Comparison of ENCODE assay signal across 18 mouse cellular contexts in the genomic region with DNA sequence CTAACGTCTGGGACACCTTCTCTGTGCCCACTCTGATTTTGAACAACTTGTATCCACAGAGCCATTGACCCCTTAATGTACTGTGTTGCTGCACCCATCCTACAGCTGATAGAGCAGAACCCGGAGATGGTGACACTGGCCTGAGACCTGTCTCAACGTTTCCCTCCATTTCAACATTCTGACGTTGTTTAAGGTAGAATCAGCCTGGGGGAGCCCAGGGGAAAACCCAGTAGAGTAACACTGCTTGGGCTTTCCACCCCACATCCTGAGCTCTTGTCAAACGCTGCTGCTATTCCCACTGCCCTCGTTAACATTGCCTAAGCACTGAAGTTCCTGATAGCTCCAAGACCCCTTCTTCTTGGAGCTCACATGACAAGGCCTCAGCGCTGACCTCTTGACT. TPM values are rescaled to one million over a fixed set of nuclear protein-coding genes. Genes with fewer than 3 reads are reported as not detected.
DNase-seq lines count a peak whose midpoint lies in the region; ATAC-seq and TF ChIP-seq lines count a peak whose summit lies in the region.
"Had no signal": no experiment of that assay in that cellular context is flagged by ENCODE, and none has a peak within 500 bp of the region (broad histone marks: within the 10 kb centered on the region; RNA-seq: fewer than 3 reads in every experiment).

No protein-coding gene starts in this region.

- 71% methylated on average over 7 of the region's 7 CpGs for WGBS in forebrain, embryonic 15.5 days
- WGBS in forebrain, embryonic 10.5 days: 74% methylated on average over 7 of the region's 7 CpGs
- WGBS in bone marrow, adult 2 months: 49% methylated on average over 7 of the region's 7 CpGs
- 71% methylated on average over 7 of the region's 7 CpGs for WGBS in midbrain, embryonic 15.5 days
- 64% methylated on average over 7 of the region's 7 CpGs for WGBS in hindbrain, postnatal 0 days

- no peak for TF ChIP-seq POLR2A in bone marrow, adult 2 months (IDR thresholded peaks at IDR 0.05; ENCODE audit: borderline replicate concordance, control insufficient read depth, low read depth, low read length)

- DNase-seq in forebrain, embryonic 10.5 days (ENCODE audit: extremely low spot score, low spot score): no peak
- peak; percentile 37 for DNase-seq in CD4-positive, CD25-positive, alpha-beta regulatory T cell, adult 2 months (ENCODE audit: low read depth, low spot score)
- no peak for DNase-seq in kidney, adult 9 months
- no peak for DNase-seq in hindbrain, postnatal 0 days (ENCODE audit: low spot score)
- DNase-seq: adrenal gland, adult 8-10 months; cerebellum, postnatal 25 days; embryo, embryonic 11 days; kidney, adult 18-20 months; kidney, postnatal 10 days; liver, postnatal 0 days had no signal

- ATAC-seq in forebrain, embryonic 15.5 days (replicated peaks): no peak
- ATAC-seq in midbrain, embryonic 15.5 days (replicated peaks): no peak
- ATAC-seq in hindbrain, postnatal 0 days: no peak
- ATAC-seq: liver, postnatal 0 days had no signal

- H3K4me3 ChIP-seq in forebrain, embryonic 15.5 days: no peak overlapping the region
- no peak overlapping the region for H3K4me3 ChIP-seq in forebrain, embryonic 10.5 days
- peak overlapping the region; percentile 14 for H3K4me3 ChIP-seq in bone marrow, adult 2 months (replicated peaks; ENCODE audit: control insufficient read depth, low read depth, low read length)
- H3K4me3 ChIP-seq in midbrain, embryonic 15.5 days: no peak overlapping the region
- H3K4me3 ChIP-seq in hindbrain, postnatal 0 days (ENCODE audit: low read length): no peak overlapping the region
- H3K4me3 ChIP-seq: embryonic facial prominence, embryonic 13.5 days; erythroblast, embryonic 14.5 days; hindbrain, embryonic 15.5 days; limb, embryonic 12.5 days had no signal

- H3K36me3 ChIP-seq in forebrain, embryonic 15.5 days: no peaks in the 10 kb centered on the region
- peaks cover 4% of the 10 kb centered on the region for H3K36me3 ChIP-seq in forebrain, embryonic 10.5 days (replicated peaks)
- H3K36me3 ChIP-seq in midbrain, embryonic 15.5 days (replicated peaks): no peaks in the 10 kb centered on the region
- no peaks in the 10 kb centered on the region for H3K36me3 ChIP-seq in hindbrain, postnatal 0 days (ENCODE audit: insufficient read depth, low read length)
- H3K36me3 ChIP-seq: embryonic facial prominence, embryonic 13.5 days; hindbrain, embryonic 15.5 days; limb, embryonic 12.5 days had no signal

- H3K9me3 ChIP-seq in forebrain, embryonic 15.5 days: no peaks in the 10 kb centered on the region
- no peaks in the 10 kb centered on the region for H3K9me3 ChIP-seq in forebrain, embryonic 10.5 days
- H3K9me3 ChIP-seq in midbrain, embryonic 15.5 days: no peaks in the 10 kb centered on the region
- no peaks in the 10 kb centered on the region for H3K9me3 ChIP-seq in hindbrain, postnatal 0 days (ENCODE audit: low read length)
- H3K9me3 ChIP-seq: hindbrain, embryonic 15.5 days had no signal

- no peak overlapping the region for H3K9ac ChIP-seq in forebrain, embryonic 15.5 days (replicated peaks)
- no peak overlapping the region for H3K9ac ChIP-seq in midbrain, embryonic 15.5 days
- H3K9ac ChIP-seq in hindbrain, postnatal 0 days (replicated peaks; ENCODE audit: low read length): no peak overlapping the region
- H3K9ac ChIP-seq: embryonic facial prominence, embryonic 13.5 days; hindbrain, embryonic 15.5 days; limb, embryonic 12.5 days; liver, postnatal 0 days had no signal

- H3K27ac ChIP-seq in forebrain, embryonic 15.5 days (replicated peaks): no peak overlapping the region
- no peak overlapping the region for H3K27ac ChIP-seq in forebrain, embryonic 10.5 days
- H3K27ac ChIP-seq in bone marrow, adult 2 months (ENCODE audit: control insufficient read depth, insufficient read depth, low read depth, low read length, poor library complexity): peak overlapping the region; percentile 70
- no peak overlapping the region for H3K27ac ChIP-seq in midbrain, embryonic 15.5 days
- H3K27ac ChIP-seq in hindbrain, postnatal 0 days: no peak overlapping the region
- H3K27ac ChIP-seq: embryonic facial prominence, embryonic 13.5 days; hindbrain, embryonic 15.5 days; limb, embryonic 12.5 days had no signal

- TF ChIP-seq CTCF in bone marrow, adult 2 months (IDR thresholded peaks at IDR 0.05; ENCODE audit: control insufficient read depth, insufficient read depth, low read length): no peak
- TF ChIP-seq CTCF in hindbrain, postnatal 0 days (IDR thresholded peaks at IDR 0.05; ENCODE audit: low read depth): no peak

- peaks cover 65% of the 10 kb centered on the region for H3K4me1 ChIP-seq in forebrain, embryonic 15.5 days
- peaks cover 41% of the 10 kb centered on the region for H3K4me1 ChIP-seq in forebrain, embryonic 10.5 days
- peaks cover 5% of the 10 kb centered on the region; the same call in 1 of the 2 replicates for H3K4me1 ChIP-seq in bone marrow, adult 2 months (ENCODE audit: control insufficient read depth, insufficient read depth, low read length)
- H3K4me1 ChIP-seq in midbrain, embryonic 15.5 days: peaks cover 52% of the 10 kb centered on the region
- H3K4me1 ChIP-seq in hindbrain, postnatal 0 days (ENCODE audit: insufficient read depth, low read length): peaks cover 27% of the 10 kb centered on the region

- peaks cover 4% of the 10 kb centered on the region; the same call in 1 of the 2 replicates for H3K27me3 ChIP-seq in forebrain, embryonic 15.5 days
- H3K27me3 ChIP-seq in forebrain, embryonic 10.5 days (ENCODE audit: poor library complexity, severe bottlenecking): peaks cover 66% of the 10 kb centered on the region
- H3K27me3 ChIP-seq in midbrain, embryonic 15.5 days (replicated peaks): peaks cover 17% of the 10 kb centered on the region
- peaks cover 5% of the 10 kb centered on the region; the same call in 1 of the 2 replicates for H3K27me3 ChIP-seq in hindbrain, postnatal 0 days (ENCODE audit: insufficient read depth, low read length)

- H3K4me2 ChIP-seq in forebrain, embryonic 15.5 days (replicated peaks): 0 out of 2 replicates have a peak overlapping the region, but pooled peaks have one; percentile 2
- H3K4me2 ChIP-seq in midbrain, embryonic 15.5 days: peak overlapping the region; percentile 99
- no peak overlapping the region for H3K4me2 ChIP-seq in hindbrain, postnatal 0 days (ENCODE audit: low read depth, low read length)
- H3K4me2 ChIP-seq: embryonic facial prominence, embryonic 13.5 days; limb, embryonic 12.5 days; liver, embryonic 11.5 days had no signal

RNA-seq across cellular contexts. Expression of a gene that starts 5.9 kb away (rescaled TPM):
- 11.7 and 13.5 TPM in 2 replicates for polyA plus RNA-seq in forebrain, embryonic 15.5 days (2015; fragmentation: Nextera tagmentation; extraction: Ambion mirVana)
- polyA plus RNA-seq in forebrain, embryonic 10.5 days (2016; fragmentation: Nextera tagmentation; extraction: Ambion mirVana): 0.86 and 1.3 TPM in 2 replicates
- 12.3 and 30.8 TPM in 2 replicates for polyA plus RNA-seq in bone marrow, adult 2 months (2011; ENCODE audit: insufficient read depth, insufficient read length, low replicate concordance, missing spikeins)
- 13.4 and 14.6 TPM in 2 replicates for polyA plus RNA-seq in midbrain, embryonic 15.5 days (2015; fragmentation: Nextera tagmentation; extraction: Ambion mirVana)
- 30.3 and 34.5 TPM in 2 replicates for total RNA-seq in hindbrain, postnatal 0 days (2014; rRNA removed)
- polyA plus RNA-seq in hindbrain, postnatal 0 days (2015; fragmentation: Nextera tagmentation; extraction: Ambion mirVana): 3.4 and 4.6 TPM in 2 replicates
- polyA plus RNA-seq: erythroblast, embryonic 14.5 days; liver, embryonic 11.5 days had no signal
